Mouse (Mus musculus) c-Kit-positive CD71-positive TER-119-positive erythroid progenitor cells, embryonic 14.5 days (primary cell): ENCODE data around the gene Brca2.

ENCODE experiments used
- DNase-seq: peaks from one replicate; pipeline ENCODE4 v3.0.0-alpha.2; 2013; ENCODE audit warnings: low spot score

Gene Brca2

DNA sequence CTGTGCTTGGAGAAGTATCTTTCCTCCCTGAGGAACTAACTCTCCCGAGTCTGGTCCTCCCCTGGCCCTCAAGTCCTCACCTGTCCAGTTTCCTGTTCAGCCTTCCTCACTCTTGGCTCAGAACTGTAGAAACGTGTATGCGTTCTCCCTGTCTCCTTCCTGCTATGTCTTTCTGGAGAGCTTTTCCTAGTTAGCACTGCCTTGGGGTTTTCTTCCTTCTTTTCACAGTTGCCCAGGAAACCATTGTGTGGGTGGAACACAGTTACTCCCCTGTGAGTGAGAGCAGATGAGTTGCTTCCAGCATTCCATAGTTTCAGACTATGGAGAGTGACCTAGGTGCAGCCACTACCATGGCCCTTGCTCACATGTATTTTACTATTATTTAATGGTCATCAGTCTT lies 43.8 kb downstream of the Brca2 start:
- no peak for DNase-seq

DNA sequence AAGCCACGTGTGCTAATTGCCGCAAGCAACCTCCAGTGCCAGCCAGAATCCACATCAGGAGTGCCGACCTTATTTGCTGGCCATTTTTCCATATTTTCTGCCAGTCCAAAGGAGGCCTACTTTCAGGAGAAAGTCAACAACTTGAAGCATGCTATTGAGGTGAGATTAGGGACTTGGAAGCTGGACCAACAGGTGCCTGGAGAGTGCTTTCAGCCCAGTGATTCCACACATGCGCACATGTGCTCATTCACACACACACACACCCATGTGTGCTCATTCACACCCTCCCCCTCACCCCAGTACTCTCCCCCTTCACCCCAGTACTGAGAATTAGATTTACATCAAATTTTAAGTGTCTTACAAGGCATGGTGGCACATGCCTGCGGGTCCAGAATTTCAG lies 44.5 kb downstream of the Brca2 start:
- no peak for DNase-seq

DNA sequence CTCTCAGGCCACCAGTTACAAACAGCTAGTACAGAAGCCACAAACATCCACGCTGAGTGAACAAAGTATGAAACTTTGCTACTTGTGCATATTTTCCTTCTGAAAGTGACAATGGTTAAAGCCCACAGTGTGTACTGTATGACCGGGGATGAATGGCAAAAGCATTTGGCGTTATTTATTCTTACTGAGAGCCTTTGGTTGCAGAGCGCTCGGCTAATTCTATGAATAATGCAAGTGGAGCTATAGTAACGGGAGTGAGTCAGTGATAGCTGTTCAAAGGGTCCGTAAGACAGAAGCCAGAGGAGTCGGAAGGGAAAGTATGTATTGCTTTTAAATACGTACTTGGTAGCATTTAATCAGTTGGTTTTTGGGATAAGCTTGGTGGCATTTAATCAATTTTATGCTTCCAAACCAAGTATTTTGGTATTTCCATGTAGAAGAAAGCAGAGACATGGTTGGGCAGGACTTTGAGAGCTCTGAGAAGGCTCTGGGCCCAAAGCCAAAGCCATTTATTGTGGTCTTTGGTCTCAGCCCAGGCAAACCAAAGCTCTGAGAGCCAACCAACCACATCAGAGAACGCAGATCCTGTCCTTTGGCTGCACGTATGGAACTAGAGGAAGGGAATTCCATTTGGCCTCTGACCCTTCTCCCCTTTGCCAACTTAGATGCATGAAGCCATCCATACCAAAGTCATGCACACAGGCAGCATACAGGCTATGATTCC lies 48.2 kb downstream of the Brca2 start:
- DNase-seq, result no peak

DNA sequence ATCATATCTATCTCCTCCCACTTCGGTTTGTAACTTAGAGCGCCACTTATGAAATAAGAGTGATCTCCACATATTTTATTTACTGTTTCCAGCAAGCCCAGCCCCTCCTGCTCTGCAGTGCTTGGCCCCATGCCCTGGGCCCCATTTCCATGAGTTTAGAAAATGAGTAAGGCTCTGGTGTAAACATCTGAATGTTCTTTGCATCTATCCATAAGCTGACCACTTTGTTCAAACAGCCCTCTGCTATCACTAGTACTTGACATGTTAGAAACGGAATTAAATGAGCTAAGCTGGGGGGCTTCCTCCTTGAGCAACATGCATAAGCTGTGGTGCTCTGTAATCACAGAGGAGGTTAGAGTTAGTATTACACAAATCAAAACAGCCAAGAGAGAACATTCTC lies 52.0 kb downstream of the Brca2 start:
- no peak for DNase-seq

DNA sequence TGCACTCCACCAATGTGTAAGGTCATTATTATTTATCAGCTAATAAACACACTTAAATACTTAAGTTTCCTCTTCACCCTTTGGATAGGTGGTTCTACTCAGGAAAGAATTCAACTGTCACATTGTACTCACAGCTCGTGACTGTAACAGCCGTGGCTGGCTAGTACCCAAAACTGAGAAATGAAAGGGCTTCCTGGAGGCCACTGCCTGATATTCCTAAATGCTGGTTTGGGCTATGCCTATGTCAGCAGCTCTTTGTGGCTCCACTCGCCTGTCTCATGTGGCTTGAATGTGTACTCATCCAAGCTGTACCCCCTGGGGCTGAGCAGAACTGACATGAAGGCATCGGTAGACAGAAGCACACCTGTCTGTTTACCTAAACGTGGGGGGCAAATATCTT lies 52.5 kb downstream of the Brca2 start:
- no peak for DNase-seq

DNA sequence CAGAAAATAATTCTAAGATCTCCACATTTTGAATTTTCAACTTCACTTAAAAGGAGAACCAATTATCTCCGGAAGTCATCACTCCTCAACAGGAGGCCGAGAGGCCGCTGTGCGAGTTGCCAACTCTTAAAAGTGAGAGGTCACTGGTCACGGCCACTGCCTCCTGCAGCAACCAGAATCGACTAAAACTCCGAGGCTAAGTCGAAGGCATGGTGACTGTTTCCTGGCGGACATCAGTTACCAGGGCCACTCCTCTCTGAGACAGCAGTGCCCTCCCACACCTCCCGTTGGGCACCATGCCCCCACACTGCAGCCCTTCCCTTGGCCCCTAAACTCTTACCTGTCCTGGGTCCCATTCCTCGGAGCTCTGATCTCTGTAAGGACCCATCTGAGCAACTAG lies 54.4 kb downstream of the Brca2 start:
- no peak for DNase-seq

DNA sequence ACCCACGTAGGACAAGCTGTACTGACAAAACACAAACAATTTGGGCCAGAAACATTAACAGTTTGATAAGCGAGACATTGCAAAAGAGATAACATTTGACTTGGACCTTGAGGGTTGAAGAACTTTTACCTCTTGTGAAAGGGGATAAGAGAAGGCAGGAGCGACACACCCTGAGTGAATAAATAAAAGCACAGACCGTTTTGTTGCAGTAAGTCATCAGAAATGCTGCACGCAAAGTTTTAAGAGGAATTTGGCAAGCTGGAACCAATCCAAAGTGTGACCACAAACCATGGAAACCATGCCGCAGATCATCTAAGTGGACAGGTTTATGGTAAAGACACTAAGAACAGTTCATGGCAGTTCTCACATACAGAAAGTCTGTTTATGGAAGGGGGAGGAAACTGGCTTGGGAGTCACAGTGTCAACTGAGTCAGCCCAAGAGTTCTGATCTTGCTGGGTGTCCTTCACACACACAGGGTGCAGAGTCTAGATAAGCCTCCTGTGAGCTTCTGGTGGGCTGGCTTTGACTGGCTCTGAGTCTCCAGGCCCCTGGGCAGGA lies 56.3 kb downstream of the Brca2 start:
- peak; percentile 75 for DNase-seq

DNA sequence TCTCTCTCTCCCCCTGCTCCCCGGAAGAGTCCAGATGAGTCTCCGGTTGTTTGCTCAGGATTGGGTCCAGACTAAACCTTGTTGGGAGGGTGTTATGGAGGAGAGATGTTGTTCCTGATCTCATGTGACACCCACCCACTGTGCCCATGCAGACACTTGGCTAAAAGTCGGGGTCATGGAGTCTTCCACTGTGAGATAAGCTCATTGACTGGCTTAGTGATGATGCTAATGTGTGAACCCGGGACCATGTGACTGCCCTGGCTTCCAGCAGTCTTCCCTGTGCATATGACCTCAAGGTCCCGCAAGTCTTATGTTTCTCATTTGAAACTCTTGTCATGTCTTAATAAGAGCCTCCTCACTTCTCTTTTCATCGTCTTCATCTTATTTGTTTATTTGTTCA lies 58.8 kb downstream of the Brca2 start:
- DNase-seq, result no peak

DNA sequence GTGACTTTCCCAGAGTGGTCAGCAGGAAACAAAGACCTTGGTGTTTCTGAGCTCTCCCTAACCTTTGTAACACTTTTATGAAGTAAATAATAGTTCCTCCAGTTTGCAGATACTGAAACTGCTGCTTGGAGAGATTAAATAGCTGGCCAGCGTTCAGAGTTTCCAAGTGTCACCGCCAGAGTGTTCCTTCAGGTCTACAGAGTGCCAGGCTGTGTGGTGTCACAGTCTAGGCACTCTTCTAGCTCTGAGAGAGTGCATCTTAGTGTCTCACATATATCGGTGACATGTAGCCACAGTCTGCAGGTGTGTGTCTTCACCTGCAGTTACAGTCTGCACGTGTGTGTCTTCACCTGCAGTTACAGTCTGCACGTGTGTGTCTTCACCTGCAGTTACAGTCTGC lies 60.8 kb downstream of the Brca2 start:
- DNase-seq, result no peak

DNA sequence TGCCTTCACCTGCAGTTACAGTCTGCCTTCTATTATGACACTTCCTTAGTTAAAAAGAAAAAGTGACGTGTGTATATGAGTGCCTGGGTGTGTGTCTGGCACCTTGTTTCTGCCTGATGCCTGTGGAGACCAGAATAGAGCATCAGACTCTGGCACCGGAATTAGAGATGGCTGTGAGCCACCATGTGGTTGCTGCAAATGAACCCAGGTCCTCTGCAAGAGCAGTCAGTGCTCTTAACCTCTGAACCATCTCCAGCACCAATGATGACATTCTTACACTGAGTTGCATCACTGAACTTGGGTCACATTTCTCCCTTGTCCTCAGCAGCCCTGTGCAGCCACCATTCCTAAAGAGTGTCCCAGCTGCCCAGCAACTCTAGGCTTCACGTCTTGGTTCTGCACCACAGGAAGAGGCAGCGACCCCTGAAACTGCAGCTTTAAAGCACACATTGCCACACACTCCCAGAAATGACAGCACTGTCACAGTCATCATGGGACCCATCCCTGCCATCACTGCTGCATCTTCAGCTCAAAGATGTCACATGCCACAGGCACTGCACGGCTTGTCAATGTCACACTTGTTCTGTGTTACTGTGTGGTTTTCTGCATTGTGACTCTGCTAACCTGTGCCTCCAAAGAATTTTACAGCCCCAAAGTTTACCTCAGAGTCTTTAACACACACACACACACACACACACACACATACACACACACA lies 61.3 kb downstream of the Brca2 start:
- no peak for DNase-seq

DNA sequence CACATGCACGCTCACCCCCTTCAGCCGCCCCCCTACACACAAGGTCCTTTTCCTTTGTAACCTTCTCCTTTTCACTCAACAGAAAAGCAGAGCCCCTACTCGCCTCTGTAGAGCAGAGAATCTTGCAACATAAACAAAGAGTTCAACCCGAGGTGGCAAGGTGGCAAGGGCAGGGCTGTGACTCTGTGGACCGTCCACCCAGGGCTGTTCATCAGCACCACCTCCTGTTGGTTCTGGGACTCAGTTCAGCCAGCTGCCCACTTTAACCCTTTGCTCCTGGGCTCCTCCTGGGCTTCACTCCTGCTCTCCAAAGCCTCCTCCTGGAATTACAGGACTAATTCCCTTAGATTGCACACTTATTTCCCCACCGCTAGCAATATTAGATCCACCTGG lies 61.9 kb downstream of the Brca2 start:
- no peak for DNase-seq

DNA sequence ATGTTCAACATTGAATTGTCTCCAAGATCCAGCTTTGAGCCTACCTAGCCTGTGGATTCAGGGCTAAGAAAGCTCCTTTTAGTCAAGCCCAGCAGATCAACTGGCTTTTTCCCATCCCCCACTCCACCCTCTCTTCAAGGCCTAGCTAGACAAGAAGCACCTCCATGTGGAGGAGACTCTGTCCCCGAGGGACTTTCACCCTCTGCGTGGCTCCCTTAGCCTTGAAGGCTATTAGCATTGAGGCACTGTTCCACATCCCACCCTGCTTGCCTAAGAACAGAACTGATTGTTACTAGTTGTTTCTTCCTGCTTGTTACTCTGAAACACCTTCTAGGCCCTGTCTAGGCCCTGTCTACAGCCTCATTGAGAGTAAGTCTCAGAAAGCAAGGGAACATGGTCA lies 67.5 kb downstream of the Brca2 start:
- DNase-seq, result no peak

DNA sequence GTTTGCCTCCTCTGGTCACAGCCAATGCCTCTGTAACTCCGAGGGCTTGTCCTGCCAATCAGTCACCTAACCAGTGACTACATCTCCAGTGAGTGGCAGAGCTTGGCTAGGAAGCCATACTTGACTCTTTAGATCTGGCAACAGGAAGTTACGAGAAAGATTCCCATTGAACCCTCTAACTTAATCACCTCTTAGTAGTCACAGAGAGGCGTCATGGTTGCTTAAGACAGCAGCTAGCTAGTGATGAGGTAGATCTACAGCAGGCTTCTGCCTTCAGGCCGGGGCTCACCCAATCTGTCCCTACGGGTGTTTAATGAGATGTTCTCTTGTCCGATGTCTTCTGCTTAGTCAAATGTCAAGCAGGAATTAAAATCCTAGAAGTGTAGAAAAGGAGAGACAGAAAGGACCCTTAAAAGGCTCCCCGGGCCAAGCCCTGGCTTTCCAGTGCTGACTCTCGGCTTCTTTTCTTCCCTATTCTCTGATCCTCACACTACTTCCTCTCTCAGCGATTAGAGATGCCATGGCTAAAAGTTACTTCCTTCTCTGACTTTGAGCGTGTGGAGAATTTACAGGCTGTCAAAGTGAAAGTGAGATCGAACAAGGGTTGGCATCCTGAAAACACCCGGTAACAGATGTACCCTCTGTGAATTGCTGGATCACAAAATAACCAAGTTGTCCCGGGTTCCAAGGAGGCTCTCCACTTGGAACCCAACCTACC lies 69.9 kb downstream of the Brca2 start:
- DNase-seq, result no peak

DNA sequence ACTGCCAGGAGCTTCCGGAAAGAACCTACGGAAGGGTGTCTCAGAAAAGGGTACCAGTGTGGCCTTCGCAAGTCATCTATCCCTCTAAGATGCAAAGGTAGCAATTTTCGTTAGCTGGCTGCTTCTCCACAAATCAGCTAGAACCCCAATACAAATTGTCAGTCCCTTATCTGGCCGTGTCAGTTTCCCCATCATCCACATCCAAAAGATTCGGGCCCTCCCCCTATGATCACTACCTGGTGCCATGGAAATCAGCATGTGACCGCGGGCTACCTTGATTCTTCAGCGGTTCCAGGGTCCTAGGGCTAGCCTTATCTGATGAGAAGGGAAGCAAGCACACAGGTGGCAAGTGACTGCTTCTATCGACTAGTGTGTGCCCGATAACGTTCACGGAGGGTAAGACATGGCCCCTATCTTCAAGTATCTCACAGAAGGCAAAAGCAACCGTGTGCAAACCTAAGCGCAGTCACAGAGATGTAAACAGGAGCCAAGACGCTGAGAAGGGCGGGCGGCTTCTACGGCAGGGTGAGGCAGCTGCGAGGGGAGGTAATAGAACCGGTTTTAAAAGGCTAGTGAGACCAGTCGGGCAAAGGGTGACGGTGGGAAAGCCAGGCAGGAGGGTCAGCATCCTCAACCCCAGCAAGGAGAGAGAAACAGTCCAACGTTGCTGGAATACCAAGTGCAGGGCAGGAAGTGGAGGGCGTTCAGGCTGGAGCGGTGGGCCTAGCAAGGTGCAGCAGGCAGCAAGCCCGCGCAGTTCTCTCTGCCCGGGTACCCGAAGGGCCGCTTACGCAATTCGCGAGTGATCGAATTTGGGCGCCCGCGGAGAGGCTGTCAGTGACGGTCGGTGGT lies 70.7 kb downstream of the Brca2 start:
- DNase-seq, result peak; percentile 61

DNA sequence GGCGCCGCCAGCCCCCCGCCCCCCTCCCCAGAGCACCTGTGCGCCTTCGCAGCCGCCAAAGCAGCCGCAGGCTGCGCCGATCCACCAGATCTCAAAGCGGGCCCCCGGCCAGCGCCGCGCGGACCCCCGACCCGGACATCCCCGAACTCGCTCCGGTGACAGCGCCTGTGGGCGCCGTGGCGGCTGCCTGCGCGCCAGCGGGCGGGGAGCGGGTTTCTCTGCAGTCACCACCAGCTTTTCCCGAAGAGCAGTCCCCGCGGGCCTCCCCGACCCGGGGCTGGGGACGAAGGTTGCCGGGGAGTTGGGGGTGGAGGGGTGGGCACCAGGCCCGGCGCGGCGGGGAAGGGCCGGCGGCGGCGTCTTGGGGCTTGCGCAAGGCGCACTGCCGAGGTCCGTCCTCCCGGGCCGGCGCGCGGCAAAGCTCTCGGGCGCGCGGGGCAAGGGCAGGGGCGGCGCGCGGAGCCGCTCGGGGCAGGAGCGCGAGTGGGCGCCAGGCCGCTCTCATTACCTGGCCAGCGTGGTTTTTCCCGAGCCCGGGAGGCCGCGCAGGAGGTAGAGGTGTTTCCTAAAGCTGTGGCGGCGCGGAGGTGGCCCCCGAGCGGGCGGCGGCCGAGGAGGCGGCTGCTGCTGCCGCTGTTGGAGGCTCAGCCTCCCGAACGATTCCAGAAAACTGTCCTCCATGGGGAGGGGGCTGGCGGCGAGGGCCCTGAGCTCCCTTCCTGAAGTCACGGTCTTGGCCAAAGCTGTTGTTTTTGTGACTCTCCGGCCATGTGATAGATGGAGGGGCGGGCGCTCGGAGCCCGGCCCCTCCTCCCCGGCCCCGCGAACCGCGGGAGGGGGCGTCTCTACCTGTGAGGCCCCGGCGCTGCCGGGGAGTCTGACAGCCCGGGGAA lies 71.6 kb downstream of the Brca2 start:
- no peak for DNase-seq

DNA sequence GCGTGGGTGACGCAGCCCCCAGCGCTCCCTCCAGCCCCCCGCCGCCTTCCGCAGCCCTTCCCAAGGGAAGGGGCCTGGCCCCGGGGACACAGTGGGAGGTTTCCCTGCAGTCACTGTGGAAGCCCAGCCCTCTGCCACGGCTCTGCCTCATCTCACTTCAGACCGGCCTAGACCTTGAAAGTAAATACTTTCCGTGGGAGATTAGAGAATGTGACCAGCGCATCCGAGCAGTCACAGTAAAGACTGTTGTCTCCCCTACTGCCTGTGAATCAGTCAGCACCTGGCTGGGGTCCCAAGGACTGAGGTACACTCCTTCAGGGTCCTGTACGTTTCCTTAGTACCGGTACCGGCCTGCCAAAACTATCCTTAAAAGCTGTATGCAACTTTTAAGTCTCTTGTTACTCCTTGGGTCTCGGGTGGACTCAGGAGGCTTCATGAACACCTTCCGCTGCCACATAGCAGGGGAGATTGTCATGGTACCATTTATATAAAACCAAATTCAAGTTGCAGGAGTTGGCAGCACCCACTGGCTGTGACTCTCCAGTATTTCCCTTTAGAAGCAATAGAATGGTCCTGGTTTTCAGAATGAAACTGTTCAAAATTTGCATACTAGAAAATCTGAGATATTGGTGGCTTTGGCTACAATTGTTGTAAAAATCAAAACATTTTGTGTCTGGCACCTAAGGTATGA lies 72.4 kb downstream of the Brca2 start:
- DNase-seq, result no peak

DNA sequence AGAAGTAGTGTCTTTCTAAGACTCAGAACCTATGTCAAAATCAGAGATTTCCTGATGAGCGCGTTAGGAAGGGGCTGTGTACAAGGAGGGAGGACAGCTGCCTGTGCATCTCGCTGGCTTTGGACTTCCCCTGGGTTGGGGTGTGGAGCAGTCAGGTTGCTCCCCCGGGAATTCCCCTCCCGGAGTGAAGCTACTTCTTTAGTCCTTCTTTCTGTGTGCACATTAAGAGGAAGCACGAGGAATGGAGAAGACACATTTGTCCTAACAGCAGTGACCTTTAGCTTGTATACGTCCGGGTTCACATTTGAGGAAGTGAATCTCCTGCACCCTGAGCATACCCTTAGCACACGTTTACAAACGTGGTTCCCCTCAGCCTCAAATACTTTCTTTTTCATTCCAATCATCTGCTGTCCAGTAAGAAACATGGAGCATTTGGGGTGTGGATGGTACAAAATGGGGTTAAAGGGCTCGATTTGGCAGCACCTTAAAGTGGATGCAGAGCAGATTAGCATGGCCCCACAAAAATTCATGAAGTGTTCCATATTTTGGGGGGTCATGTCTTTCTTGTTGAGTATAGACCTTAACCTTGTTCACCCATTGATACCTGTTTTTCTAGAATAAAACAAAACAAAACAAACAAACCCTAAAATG lies 73.1 kb downstream of the Brca2 start:
- no peak for DNase-seq

DNA sequence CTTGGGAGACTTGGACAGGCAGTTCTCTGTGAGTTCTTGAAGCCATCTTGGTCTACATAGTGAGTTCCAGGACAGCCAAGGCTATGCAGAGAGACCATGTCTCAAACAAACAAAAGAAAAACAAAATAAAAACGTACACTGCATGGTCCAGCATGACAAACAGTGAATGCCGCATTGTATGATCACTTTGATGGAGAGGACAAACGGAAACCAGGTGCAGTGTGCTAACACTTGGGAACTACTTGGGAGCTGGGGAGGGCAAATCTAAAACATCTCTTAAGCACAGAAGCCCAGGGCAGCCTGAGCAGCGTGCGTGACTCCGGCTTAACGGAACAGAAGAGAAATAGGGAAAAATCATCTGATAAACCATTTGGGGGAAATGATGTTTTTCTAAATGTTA lies 74.7 kb downstream of the Brca2 start, which contains the start of gene N4bp2l1:
Gene N4bp2l1, minus strand, starts transcription at position 101 of the 400 bp plus-strand sequence.
- no peak for DNase-seq

DNA sequence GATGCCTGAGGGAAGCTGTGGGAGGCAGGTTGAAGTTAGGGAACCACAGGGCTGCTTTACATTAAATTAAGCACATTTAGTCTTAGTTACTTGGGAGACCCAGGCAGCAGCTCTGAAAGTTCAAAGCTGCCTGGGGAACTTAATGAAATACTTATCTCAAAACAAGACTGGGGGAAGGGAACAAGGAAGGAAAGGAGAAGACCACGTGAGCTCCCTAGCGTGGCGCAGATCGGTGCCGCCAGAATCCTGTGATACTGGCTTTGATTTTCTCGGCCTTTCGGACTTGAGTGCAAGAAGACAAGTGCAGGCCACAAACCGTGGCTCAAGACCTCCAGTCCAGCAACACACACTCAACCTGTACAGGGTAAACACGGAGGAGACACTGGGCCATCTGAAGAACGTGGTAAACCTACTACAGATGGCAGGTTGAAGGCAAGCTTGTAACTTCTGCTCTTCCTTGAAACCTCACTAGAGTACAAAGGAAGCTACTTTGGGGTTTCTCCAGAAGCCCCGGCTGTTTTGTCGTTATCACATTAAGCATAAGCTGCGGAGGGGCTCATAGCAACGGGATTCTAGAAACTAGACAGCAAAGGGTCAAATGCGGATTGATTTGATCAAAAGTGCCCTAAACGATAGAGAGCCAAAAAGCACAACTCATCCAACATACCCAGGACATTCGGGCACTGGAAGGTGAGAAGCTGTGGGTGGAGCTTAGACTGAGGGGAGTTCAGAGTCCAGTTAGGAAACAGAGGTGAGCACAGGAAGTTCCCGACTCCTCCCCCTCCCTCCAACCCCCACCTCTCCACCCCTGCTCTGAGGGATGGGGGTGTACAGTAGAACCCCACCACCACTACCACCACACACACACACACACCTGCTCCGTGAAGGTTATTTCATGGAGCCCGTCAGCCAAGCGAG lies 76.0 kb downstream of the Brca2 start:
- DNase-seq, result no peak
